Mouse (Mus musculus) hindbrain, embryonic 11.5 days (tissue): ENCODE results near the gene Olfr1444. TPM values are rescaled to one million over a fixed set of nuclear protein-coding genes. Genes with fewer than 3 reads are reported as not detected.

Experiments used
- ATAC-seq: fragments of 200-750 bp; cut with Nextera tagmentation; 2 replicates; pipeline ENCODE4 v1.8.0; 2017; ENCODE audit warnings: mild to moderate bottlenecking, moderate TSS enrichment, moderate library complexity; ENCODE audit not compliant: low FRiP score
- DNase-seq: peaks from one replicate; pipeline ENCODE4 v3.0.0-alpha.2; 2015; ENCODE audit warnings: low spot score
- H3K27ac ChIP-seq: fragments of 300-500 bp; sonication (generic); 2 replicates; pipeline ENCODE4 v1.5.1; 2014; ENCODE audit warnings: mild to moderate bottlenecking, low read depth, low read length
- H3K27me3 ChIP-seq: fragments of 300-500 bp; sonication (generic); 2 replicates; pipeline ENCODE4 v1.6.1; 2014; ENCODE audit warnings: mild to moderate bottlenecking, low read length, moderate library complexity, mixed read lengths; ENCODE audit not compliant: control insufficient read depth, insufficient read depth
- H3K36me3 ChIP-seq: fragments of 300-500 bp; sonication (generic); 2 replicates; pipeline ENCODE4 v1.6.1; 2014; ENCODE audit warnings: mild to moderate bottlenecking, low read length, moderate library complexity, mixed read lengths; ENCODE audit not compliant: control insufficient read depth, insufficient read depth
- H3K4me1 ChIP-seq: fragments of 300-500 bp; sonication (generic); replicated peaks from 2 replicates; pipeline ENCODE4 v1.6.1; 2014; ENCODE audit warnings: low read length, mixed read lengths; ENCODE audit not compliant: control insufficient read depth, insufficient read depth
- H3K4me2 ChIP-seq: fragments of 300-500 bp; sonication (generic); replicated peaks from 2 replicates; pipeline ENCODE4 v1.6.1; 2014; ENCODE audit warnings: mild to moderate bottlenecking, low read depth, low read length
- H3K4me3 ChIP-seq: fragments of 300-500 bp; sonication (generic); 2 replicates; pipeline ENCODE4 v1.5.1; 2014; ENCODE audit warnings: low read depth, low read length
- H3K9ac ChIP-seq: fragments of 300-500 bp; sonication (generic); 2 replicates; pipeline ENCODE4 v1.6.1; 2014; ENCODE audit warnings: low read depth, low read length
- H3K9me3 ChIP-seq: fragments of 300-500 bp; sonication (generic); 2 replicates; pipeline ENCODE4 v1.6.1; 2016; ENCODE audit warnings: low read length; ENCODE audit not compliant: control insufficient read depth
- WGBS: fragments of 180-500 bp; shearing (Covaris S2); extraction: QIAGEN DNeasy Blood & Tissue Kit; methylation state at CpG from one replicate; pipeline ENCODE4 v1.1.7; 2014; 5-methylcytosine and 5-hydroxymethylcytosine counted together
- polyA plus RNA-seq: library from polyadenylated mRNA; unstranded; fragments of >200 nt; fragmentation: Nextera tagmentation; extraction: Ambion mirVana; gene quantifications from 2 replicates; pipeline ENCODE4 v1.2.1, GENCODE M21; 2014

Gene Olfr1444
- polyA plus RNA-seq, 1 experiment from 2014 or later = not detected

GRCm38 (mm10) chr19:12838507-12838906, 18.6 kb upstream of the Olfr1444 start:
- 93% methylated on average over 1 of the region's 1 CpGs for WGBS

DNA sequence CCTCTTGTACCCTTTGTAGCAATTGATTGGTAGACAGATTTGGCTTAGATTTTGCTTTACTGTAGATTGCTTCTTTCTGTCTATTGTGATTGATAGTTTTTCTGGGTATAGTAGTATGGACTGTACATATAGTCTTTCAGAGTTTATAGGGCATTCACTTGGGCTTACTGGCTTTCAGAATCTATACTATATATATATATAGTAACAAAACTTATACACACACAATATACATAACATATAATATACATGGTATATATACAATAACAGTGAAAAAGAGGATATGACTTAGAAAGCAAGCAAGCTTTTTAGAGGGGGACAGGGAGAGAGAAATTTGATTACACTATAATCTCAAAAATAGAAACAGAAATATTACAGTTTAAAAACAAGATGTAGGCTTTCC, 10.7 kb upstream of the Olfr1444 start, which contains the start of gene Gm5244:
TSS of gene Gm5244 (plus strand) at position 301 of the 400 bp plus-strand sequence.
- Histone ChIP-seq H3K9me3 (no peaks in the 10 kb centered on the region), H3K27me3 (no peaks in the 10 kb centered on the region), H3K4me2 (no peak within 1 kb of the TSS), H3K4me1 (no peaks in the 10 kb centered on the region), H3K9ac (no peak within 1 kb of the TSS), H3K36me3 (no peaks in the 10 kb centered on the region), H3K4me3 (no peak within 1 kb of the TSS), H3K27ac (no peak within 1 kb of the TSS)
- DNase-seq (no peak), ATAC-seq (no peak)

More at GRCm38 (mm10) chr19:12838507-12838906, 18.6 kb upstream of the Olfr1444 start:
- Histone ChIP-seq H3K4me2 (no peak overlapping the region), H3K9me3 (no peaks in the 10 kb centered on the region), H3K9ac (no peak overlapping the region), H3K4me3 (no peak overlapping the region), H3K36me3 (no peaks in the 10 kb centered on the region), H3K27me3 (no peaks in the 10 kb centered on the region), H3K4me1 (no peaks in the 10 kb centered on the region), H3K27ac (no peak overlapping the region)
- ATAC-seq = no peak
- DNase-seq = no peak

DNA sequence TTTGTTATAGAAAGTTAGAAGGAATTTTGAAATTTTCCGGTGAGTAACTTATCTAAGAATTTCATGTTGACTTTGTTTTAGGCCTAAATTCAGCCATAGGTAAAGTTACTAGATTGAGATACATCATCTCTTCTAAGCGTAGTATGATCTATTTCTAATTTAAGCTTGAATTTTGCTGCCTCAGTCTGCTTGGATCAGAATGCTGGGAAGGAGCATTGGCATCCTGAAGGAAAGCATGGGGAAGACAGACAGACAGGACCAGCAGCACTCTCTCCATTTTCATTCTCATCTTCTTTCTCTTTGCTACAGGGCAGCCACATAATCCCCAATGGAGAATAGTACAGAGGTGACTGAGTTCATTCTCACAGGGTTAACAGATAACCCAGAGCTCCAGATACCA, 26.5 kb downstream of the Olfr1444 start, which contains the start of gene Olfr1445:
TSS of gene Olfr1445 (plus strand) at position 301 of the 400 bp plus-strand sequence.
- 86% methylated on average over 2 of the region's 2 CpGs for WGBS
- Histone ChIP-seq H3K36me3 (no peaks in the 10 kb centered on the region), H3K27me3 (no peaks in the 10 kb centered on the region), H3K4me2 (no peak within 1 kb of the TSS), H3K27ac (no peak within 1 kb of the TSS), H3K9ac (no peak within 1 kb of the TSS), H3K9me3 (no peaks in the 10 kb centered on the region), H3K4me3 (no peak within 1 kb of the TSS), H3K4me1 (no peaks in the 10 kb centered on the region)
- ATAC-seq = no peak
- DNase-seq = no peak

DNA sequence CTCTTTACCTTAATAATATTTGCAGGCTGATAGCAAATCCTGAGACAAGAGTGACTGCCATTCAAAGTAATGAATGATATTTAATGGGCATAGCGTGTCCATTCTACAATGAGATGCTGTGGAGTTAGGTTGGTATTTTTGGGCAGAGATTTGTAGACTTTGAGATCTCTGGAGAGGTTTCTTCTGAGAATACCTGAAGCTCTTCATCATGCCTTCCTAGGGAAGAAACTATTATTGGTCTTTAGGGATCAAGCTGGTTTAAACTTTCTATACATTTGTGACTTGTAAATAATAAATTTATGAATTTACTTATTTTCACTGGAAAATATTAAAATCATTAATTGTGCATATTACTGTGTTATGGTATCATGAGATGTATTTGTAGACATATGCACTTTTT, 36.3 kb downstream of the Olfr1444 start, which contains the start of gene Olfr1446:
TSS of gene Olfr1446 (minus strand) at position 101 of the 400 bp plus-strand sequence.
- Histone ChIP-seq H3K36me3 (no peaks in the 10 kb centered on the region), H3K9me3 (no peaks in the 10 kb centered on the region), H3K4me3 (no peak within 1 kb of the TSS), H3K27ac (no peak within 1 kb of the TSS), H3K9ac (no peak within 1 kb of the TSS), H3K4me2 (no peak within 1 kb of the TSS), H3K4me1 (no peaks in the 10 kb centered on the region), H3K27me3 (no peaks in the 10 kb centered on the region)
- DNase-seq (no peak), ATAC-seq (no peak)
- 86% methylated on average over 1 of the region's 1 CpGs for WGBS

DNA sequence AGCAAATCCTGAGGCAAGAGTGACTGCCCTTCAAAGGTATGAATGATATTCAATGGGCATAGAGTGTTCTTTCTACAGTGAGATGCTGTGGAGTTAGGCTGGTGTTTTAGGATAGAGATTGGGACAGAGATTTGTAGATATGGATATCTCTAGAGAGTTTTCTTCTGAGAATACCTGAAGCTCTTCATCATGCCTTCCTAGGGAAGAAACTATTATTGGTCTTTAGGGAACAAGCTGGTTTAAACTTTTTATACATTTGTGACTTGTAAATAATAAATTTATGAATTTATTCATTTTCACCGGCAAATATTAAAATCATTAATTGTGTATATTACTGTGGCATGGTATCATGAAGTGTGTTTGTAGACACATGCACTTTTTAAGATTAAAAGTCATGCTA, 46.6 kb downstream of the Olfr1444 start, which contains the start of gene Olfr1447:
TSS of gene Olfr1447 (minus strand) at position 101 of the 400 bp plus-strand sequence.
- Histone ChIP-seq H3K36me3 (no peaks in the 10 kb centered on the region), H3K4me2 (no peak within 1 kb of the TSS), H3K9me3 (no peaks in the 10 kb centered on the region), H3K9ac (no peak within 1 kb of the TSS), H3K27ac (no peak within 1 kb of the TSS), H3K27me3 (no peaks in the 10 kb centered on the region), H3K4me3 (no peak within 1 kb of the TSS), H3K4me1 (no peaks in the 10 kb centered on the region)
- 86% methylated on average over 1 of the region's 1 CpGs for WGBS
- ATAC-seq (no peak), DNase-seq (no peak)

Other genes starting within 250 kb of the Olfr1444 start
- gene Glyat, start 224.0 kb upstream of the Olfr1444 start, polyA plus RNA-seq = not detected in 2 replicates
- gene Olfr1442, start 186.8 kb upstream of the Olfr1444 start, polyA plus RNA-seq = not detected in 2 replicates
- gene Olfr1443, start 179.2 kb upstream of the Olfr1444 start, polyA plus RNA-seq = not detected in 2 replicates
- gene Keg1, start 161.5 kb upstream of the Olfr1444 start, polyA plus RNA-seq = not detected in 2 replicates
- 1.1 and 1.2 TPM in 2 replicates for gene Cntf, start 91.7 kb upstream of the Olfr1444 start, polyA plus RNA-seq
- gene Zfp91, start 61.2 kb upstream of the Olfr1444 start, polyA plus RNA-seq = 12.2 and 15.8 TPM in 2 replicates
- gene Lpxn, start 61.1 kb upstream of the Olfr1444 start, polyA plus RNA-seq = 1.4 TPM in 2 replicates
- not detected in 2 replicates for gene Gm5244, start 10.6 kb upstream of the Olfr1444 start, polyA plus RNA-seq
- gene Olfr1445, start 26.6 kb downstream of the Olfr1444 start, polyA plus RNA-seq = not detected in 2 replicates
- gene Olfr1446, start 36.2 kb downstream of the Olfr1444 start, polyA plus RNA-seq = not detected in 2 replicates
- gene Olfr1447, start 46.5 kb downstream of the Olfr1444 start, polyA plus RNA-seq = not detected in 2 replicates
- not detected in 2 replicates for gene Olfr1448, start 67.1 kb downstream of the Olfr1444 start, polyA plus RNA-seq
- gene Olfr1449, start 73.6 kb downstream of the Olfr1444 start, polyA plus RNA-seq = not detected in 2 replicates
- not detected in 2 replicates for gene Olfr1450, start 93.0 kb downstream of the Olfr1444 start, polyA plus RNA-seq
- gene Olfr1451, start 137.7 kb downstream of the Olfr1444 start, polyA plus RNA-seq = not detected in 2 replicates
- not detected in 2 replicates for gene Olfr1453, start 171.0 kb downstream of the Olfr1444 start, polyA plus RNA-seq
- gene Olfr1454, start 203.3 kb downstream of the Olfr1444 start, polyA plus RNA-seq = not detected in 2 replicates
- gene Olfr1457, start 240.6 kb downstream of the Olfr1444 start, polyA plus RNA-seq = not detected in 2 replicates
- gene Olfr1458, start 249.5 kb downstream of the Olfr1444 start, polyA plus RNA-seq = not detected in 2 replicates